Mouse (Mus musculus) liver, embryonic 16.5 days (tissue): ENCODE data around the gene Add3. TPM values are rescaled to one million over a fixed set of nuclear protein-coding genes. Genes with fewer than 3 reads are reported as not detected.

Experiments
- ATAC-seq: fragments of 200-750 bp; cut with Nextera tagmentation; 2 replicates; pipeline ENCODE4 v1.8.0; 2017; ENCODE audit warnings: low read depth, mild to moderate bottlenecking, moderate number of reproducible peaks, moderate library complexity
- H3K27ac ChIP-seq: fragments of 300-500 bp; sonication (generic); 2 replicates; pipeline ENCODE4 v1.5.1; 2014; ENCODE audit warnings: mild to moderate bottlenecking, low read length
- H3K27me3 ChIP-seq: fragments of 300-500 bp; sonication (generic); 2 replicates; pipeline ENCODE4 v1.6.1; 2014; ENCODE audit warnings: low read depth, low read length, mixed read lengths; ENCODE audit not compliant: control insufficient read depth, insufficient read depth
- H3K36me3 ChIP-seq: fragments of 300-500 bp; sonication (generic); 2 replicates; pipeline ENCODE4 v1.6.1; 2014; ENCODE audit warnings: mild to moderate bottlenecking; ENCODE audit not compliant: control insufficient read depth, insufficient read depth
- H3K4me1 ChIP-seq: fragments of 300-500 bp; sonication (generic); 2 replicates; pipeline ENCODE4 v1.6.1; 2014; ENCODE audit warnings: low read depth, low read length, mixed read lengths; ENCODE audit not compliant: control insufficient read depth
- H3K4me2 ChIP-seq: fragments of 300-500 bp; sonication (generic); 2 replicates; pipeline ENCODE4 v1.6.1; 2014; ENCODE audit warnings: low read depth, low read length, mixed read lengths
- H3K4me3 ChIP-seq: fragments of 300-500 bp; sonication (generic); 2 replicates; pipeline ENCODE4 v1.5.1; 2014; ENCODE audit warnings: low read depth, mild to moderate bottlenecking, low read length
- H3K9ac ChIP-seq: fragments of 300-500 bp; sonication (generic); 2 replicates; pipeline ENCODE4 v1.6.1; 2014; ENCODE audit warnings: low read depth, low read length
- H3K9me3 ChIP-seq: fragments of 300-500 bp; sonication (generic); replicated peaks from 2 replicates; pipeline ENCODE4 v1.6.1; 2016; ENCODE audit warnings: low read length; ENCODE audit not compliant: control insufficient read depth
- WGBS: fragments of 180-500 bp; shearing (Covaris S2); extraction: QIAGEN DNeasy Blood & Tissue Kit; methylation state at CpG from one replicate; pipeline ENCODE4 v1.1.7; 2014; ENCODE audit not compliant: insufficient replicate concordance; 5-methylcytosine and 5-hydroxymethylcytosine counted together
- polyA plus RNA-seq: library from polyadenylated mRNA; unstranded; fragments of >200 nt; fragmentation: Nextera tagmentation; extraction: Ambion mirVana; gene quantifications from 2 replicates; pipeline ENCODE4 v1.2.1, GENCODE M21; 2015

Gene Add3
- polyA plus RNA-seq, 1 experiment from 2014 or later = 28.4 TPM

DNA sequence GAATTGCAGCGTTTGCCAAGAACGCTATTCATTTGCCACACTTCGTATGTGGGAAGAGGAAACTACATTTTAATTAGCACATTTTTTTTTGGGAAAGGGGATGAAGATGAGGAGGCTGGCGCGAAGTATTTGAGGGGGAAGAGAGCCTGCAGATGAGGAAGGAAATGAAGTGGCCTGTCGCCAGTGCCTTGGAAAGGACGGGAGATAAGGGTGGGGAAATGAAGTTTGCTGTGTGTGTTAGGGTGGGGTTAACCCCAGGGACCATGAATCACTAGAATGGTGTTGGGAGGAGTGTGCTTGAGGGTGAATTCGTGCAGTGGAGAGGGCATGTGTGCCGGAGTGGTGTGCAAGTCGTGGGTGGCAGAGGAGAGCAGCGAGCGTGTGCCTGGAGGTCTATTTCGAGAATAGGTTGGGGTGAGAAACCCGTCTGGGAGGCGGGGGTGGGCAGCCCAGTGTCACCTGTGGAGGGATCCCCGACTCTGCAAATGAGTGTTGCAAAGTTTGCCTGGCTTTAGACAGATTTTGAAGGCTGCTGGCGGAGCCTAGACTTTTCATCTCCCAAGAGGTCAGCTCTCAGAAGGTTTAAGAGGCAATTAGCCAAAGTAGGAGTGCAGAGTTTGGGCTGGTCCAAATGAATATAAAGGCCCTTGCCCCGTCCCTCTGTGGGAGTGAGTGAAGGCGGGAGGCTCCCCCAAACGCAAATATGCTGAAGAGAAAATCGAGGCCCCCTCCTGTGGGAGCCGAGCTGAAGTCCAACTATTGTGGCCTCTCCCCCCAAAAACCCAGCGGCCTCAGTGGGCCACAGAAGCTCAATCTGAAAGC, 1.2 kb downstream of the Add3 start:
- Histone ChIP-seq H3K27me3 (peaks cover 4% of the 10 kb centered on the region; the same call in 1 of the 2 replicates), H3K27ac (peak overlapping the region; percentile 75), H3K4me2 (peak overlapping the region; percentile 100), H3K4me3 (peak overlapping the region; percentile 91), H3K36me3 (no peaks in the 10 kb centered on the region), H3K9me3 (no peaks in the 10 kb centered on the region), H3K9ac (peak overlapping the region; percentile 55), H3K4me1 (peaks cover 31% of the 10 kb centered on the region)
- ATAC-seq = no peak
- WGBS = 0% methylated on average over 23 of the region's 23 CpGs

- Histone ChIP-seq H3K4me1 (peaks cover 31% of the 10 kb centered on the region), H3K27me3 (peaks cover 4% of the 10 kb centered on the region; the same call in 1 of the 2 replicates), H3K36me3 (no peaks in the 10 kb centered on the region), H3K9me3 (no peaks in the 10 kb centered on the region), H3K4me2 (peak overlapping the region; percentile 100), H3K4me3 (peak overlapping the region; percentile 91), H3K9ac (peak overlapping the region; percentile 89), H3K27ac (peak overlapping the region; percentile 75)
- ATAC-seq = peak; percentile 95
- WGBS = under 1% methylated on average over 83 of the region's 84 CpGs
Measured at GRCm38 (mm10) chr19:53142190-53143107, 2.2 kb downstream of the Add3 start.

GRCm38 (mm10) chr19:53143108-53143971, 3.1 kb downstream of the Add3 start:
- under 1% methylated on average over 48 of the region's 48 CpGs for WGBS
- ATAC-seq = no peak
- H3K9me3 ChIP-seq = no peaks in the 10 kb centered on the region
- peak overlapping the region; percentile 91 for H3K4me3 ChIP-seq
- H3K9ac ChIP-seq = peak overlapping the region; percentile 89
- H3K27ac ChIP-seq = peak overlapping the region; percentile 63
- H3K36me3 ChIP-seq = no peaks in the 10 kb centered on the region
- H3K4me2 ChIP-seq = peak overlapping the region; percentile 100
- peaks cover 4% of the 10 kb centered on the region; the same call in 1 of the 2 replicates for H3K27me3 ChIP-seq
- peaks cover 31% of the 10 kb centered on the region for H3K4me1 ChIP-seq

- H3K4me2 ChIP-seq = no peak overlapping the region
- no peaks in the 10 kb centered on the region for H3K9me3 ChIP-seq
- no peak overlapping the region for H3K4me3 ChIP-seq
- peaks cover 4% of the 10 kb centered on the region; the same call in 1 of the 2 replicates for H3K27me3 ChIP-seq
- H3K27ac ChIP-seq = no peak overlapping the region
- peaks cover 31% of the 10 kb centered on the region for H3K4me1 ChIP-seq
- no peak overlapping the region for H3K9ac ChIP-seq
- 25% methylated on average over 2 of the region's 2 CpGs for WGBS
- no peaks in the 10 kb centered on the region for H3K36me3 ChIP-seq
- ATAC-seq = no peak
Measured at GRCm38 (mm10) chr19:53145075-53145474, 4.8 kb downstream of the Add3 start.

- H3K4me1 ChIP-seq = peaks cover 6% of the 10 kb centered on the region
- ATAC-seq = no peak
- no peak overlapping the region for H3K4me2 ChIP-seq
- no peak overlapping the region for H3K4me3 ChIP-seq
- H3K36me3 ChIP-seq = no peaks in the 10 kb centered on the region
- WGBS = 55% methylated on average over 3 of the region's 3 CpGs
- no peak overlapping the region for H3K9ac ChIP-seq
- H3K9me3 ChIP-seq = no peaks in the 10 kb centered on the region
- H3K27me3 ChIP-seq = no peaks in the 10 kb centered on the region
- H3K27ac ChIP-seq = no peak overlapping the region
Measured at GRCm38 (mm10) chr19:53149381-53149780, 9.1 kb downstream of the Add3 start.

DNA sequence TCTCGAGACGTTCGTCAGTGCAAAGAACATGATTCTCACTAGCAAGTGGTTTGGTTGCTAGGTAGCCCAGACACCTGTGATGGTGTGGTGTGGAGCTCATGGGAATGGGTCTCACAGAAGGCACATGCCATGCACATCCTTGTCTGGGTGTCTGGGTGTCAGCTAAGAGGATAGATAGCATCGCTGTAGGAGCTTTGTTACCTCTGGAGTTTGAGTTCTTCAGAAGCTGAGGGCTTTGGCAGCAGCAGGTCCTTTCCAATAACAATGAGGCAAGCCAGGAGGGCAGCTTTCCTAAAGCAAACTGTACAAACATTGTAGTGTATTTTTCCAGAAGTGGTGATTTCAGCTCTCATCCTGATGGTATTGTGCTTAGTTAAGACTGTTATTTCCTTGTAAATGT, 12.2 kb downstream of the Add3 start:
- Histone ChIP-seq H3K4me2 (no peak overlapping the region), H3K9ac (no peak overlapping the region), H3K9me3 (no peaks in the 10 kb centered on the region), H3K27me3 (no peaks in the 10 kb centered on the region), H3K27ac (no peak overlapping the region), H3K4me1 (no peaks in the 10 kb centered on the region; the same call in 1 of the 2 replicates), H3K4me3 (no peak overlapping the region), H3K36me3 (no peaks in the 10 kb centered on the region)
- 62% methylated on average over 4 of the region's 4 CpGs for WGBS
- ATAC-seq = no peak

DNA sequence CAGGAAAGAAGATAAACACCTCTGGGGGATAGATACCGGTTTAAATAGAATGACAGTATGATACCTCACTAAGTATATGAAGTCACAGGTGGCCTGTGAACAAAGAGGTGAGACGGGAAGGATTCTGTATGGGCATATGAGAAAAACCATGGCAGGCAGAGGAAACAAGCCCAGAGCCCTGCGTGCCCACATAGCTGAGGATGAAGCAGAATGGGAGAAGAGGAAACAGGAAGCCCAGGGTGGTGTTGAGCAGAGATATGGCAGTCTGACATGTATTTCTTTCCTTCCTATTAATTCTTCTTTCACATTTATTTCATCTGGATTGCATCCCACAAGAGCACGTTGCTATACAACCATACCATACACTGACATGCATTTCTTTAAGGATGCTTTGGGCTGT, 12.9 kb downstream of the Add3 start:
- Histone ChIP-seq H3K4me2 (no peak overlapping the region), H3K27ac (no peak overlapping the region), H3K4me1 (no peaks in the 10 kb centered on the region; the same call in 1 of the 2 replicates), H3K36me3 (no peaks in the 10 kb centered on the region), H3K9ac (no peak overlapping the region), H3K9me3 (no peaks in the 10 kb centered on the region), H3K4me3 (no peak overlapping the region), H3K27me3 (no peaks in the 10 kb centered on the region)
- 19% methylated on average over 4 of the region's 4 CpGs for WGBS
- ATAC-seq = no peak

DNA sequence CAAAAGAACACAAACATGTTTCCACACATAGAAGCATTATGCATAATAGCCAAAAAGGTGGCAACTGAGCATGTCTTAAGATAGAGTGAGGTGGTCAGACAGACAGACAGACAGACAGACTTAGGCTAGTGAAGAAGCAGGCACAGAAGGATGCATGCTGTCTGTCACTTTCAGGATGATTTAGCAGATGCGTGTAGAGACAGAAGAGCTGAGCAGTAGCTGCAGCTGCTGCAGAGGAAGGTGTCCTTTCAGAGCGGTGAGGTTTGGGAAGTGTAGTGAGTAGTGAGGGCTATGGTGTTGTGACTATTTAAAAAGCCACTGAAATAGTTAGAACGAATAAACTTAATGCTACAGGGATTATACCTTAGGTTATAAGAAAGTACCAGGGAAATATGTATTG, 13.9 kb downstream of the Add3 start:
- Histone ChIP-seq H3K4me1 (no peaks in the 10 kb centered on the region; the same call in 1 of the 2 replicates), H3K9me3 (no peaks in the 10 kb centered on the region), H3K9ac (no peak overlapping the region), H3K4me2 (no peak overlapping the region), H3K27me3 (no peaks in the 10 kb centered on the region), H3K36me3 (no peaks in the 10 kb centered on the region), H3K4me3 (no peak overlapping the region), H3K27ac (no peak overlapping the region)
- no peak for ATAC-seq
- WGBS = 57% methylated on average over 3 of the region's 3 CpGs
